Mouse (Mus musculus) cerebellum, adult 11 months (tissue): ENCODE results near the gene 1110032A03Rik.

Source experiments
- DNase-seq: peaks from one replicate; pipeline ENCODE4 v3.0.0; 2022

1110032A03Rik gene

DNA sequence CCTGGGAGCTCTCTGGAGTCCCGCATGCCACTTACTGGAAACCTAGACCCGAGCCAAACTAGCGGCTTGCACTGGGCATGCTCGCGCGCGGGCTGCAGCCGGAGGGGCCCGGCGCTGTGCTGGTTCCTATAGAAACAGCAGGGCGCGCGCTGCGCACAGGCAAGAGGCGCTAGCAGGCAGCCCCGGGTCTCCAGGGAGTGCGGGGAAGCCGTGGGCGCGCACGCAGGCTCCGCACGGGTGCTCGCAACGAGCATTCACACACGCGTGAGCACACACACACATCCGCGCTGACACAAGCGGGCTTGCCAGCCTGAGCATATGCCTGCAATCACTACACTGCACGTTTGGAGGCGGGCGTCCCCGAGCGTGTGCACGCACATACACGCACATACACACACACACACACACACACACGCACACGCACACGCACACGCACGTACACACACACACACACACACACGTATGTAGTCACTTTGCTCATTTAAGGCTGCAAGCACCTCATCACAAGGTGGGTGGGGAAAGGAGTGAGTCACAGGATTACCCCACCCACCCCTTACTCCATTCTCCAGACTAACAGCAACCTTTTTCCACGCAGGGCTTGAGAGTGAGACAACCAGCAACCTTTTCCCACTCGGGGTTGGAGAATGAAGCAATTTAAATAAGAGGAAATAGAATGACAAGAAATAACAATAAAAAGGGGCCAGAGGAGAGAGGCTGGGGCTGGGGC lies 47.2 kb downstream of the 1110032A03Rik start:
- DNase-seq = peak; percentile 79

DNA sequence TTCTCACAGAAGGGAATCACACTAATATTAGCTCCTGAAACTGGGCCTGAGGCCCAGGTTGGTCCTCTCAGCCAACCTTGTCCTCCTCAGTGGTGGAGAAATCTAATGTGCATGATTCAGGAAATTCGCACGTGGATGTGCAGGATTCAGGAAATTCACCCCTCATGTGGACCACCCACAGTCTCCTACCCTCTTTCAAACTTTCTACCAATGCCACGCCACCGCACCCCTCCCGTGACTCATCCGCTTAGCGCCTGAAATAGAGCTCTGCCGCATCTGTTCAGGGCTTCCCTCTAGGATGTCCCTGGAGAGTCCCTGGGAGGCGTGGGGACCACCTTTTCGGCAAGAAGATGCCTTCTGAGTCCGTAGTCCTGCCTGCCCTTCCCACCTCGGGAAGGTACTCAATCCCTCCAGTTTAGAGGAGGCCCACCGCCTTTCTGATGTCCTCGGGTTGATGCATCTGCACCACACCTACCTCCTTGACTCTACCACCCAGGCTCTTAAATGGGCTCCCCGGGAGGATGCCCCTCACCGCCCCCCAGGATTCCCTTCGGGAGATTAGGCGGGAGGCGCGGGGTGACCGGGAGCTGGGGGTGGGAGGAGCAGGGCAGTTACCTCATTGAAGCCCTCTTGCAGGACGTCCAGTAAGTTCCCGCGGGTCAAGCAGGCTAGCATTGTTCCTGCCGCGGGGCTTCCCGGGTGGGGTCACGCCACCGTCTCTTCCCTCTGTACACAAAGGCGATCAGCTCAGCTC lies 48.0 kb downstream of the 1110032A03Rik start:
- peak; percentile 53 for DNase-seq

- no peak for DNase-seq
Measured at GRCm38 (mm10) chr9:50725921-50726590, 49.3 kb downstream of the 1110032A03Rik start.

- DNase-seq = no peak
Measured at GRCm38 (mm10) chr9:50724661-50725330, 50.5 kb downstream of the 1110032A03Rik start.

GRCm38 (mm10) chr9:50724147-50724546 lies 51.2 kb downstream of the 1110032A03Rik start:
- no peak for DNase-seq

DNA sequence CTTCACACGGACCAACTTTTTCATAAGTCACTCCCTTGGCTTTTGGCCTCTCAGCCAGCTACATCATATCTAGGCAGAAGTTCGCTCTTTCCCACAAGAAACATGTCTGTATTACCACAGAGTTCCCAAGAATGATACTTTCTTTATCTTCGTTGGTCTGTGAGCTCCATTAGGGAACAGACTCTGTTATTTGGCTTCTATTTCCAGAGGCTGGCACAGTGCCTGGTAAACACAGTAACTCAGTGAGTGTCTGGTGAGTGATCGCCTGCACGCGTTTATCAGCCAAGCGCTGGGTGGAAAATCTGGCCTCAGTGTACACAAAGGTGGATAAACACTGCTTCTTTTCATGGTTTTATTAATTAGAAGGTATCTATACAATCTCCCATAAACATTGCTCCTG lies 51.9 kb downstream of the 1110032A03Rik start:
- peak; percentile 83 for DNase-seq

GRCm38 (mm10) chr9:50722451-50722911 lies 52.8 kb downstream of the 1110032A03Rik start:
- no peak for DNase-seq

DNA sequence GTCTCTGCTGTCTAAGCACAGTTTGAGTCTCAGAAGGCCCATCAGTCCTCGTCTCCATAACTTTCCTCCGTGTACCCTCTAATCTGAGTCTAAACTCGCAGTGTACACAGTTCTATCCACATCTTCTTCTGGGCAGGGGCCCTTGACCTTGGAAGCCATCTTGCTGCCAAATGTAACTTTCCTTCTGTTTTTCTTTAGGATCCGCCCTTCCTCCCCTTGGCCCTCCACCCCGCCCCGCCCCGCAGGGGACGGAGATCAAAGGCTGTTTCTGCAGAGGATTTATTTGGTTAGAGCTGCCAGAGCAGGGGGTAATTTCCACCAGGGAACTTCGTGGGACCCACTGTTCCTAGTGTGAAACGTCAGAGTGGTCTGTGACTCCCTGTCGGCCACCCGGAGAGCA lies 54.3 kb downstream of the 1110032A03Rik start:
- no peak for DNase-seq

DNA sequence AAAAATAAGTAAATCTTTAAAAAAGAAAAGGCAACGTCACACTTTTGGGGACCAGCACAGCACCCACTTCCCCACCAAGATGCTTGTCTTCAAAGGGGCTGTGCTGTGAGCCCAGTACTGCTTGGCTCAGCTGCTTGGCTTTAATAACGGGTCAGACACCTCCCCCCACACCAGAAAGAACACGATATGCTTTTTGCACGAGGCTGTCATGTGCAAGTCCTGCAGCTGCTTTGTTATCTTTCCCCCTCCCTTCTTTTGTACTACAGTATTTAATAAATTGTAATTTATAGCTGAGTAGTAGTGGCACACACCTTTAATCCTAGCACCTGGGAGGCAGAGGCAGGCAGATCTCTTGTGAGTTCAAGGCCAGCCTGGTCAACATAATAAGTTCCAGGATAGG lies 56.4 kb downstream of the 1110032A03Rik start:
- no peak for DNase-seq

GRCm38 (mm10) chr9:50714188-50714587 lies 61.1 kb downstream of the 1110032A03Rik start:
- DNase-seq = no peak
